Mouse (Mus musculus): ENCODE results near the gene Mrps16.

The Mrps16 gene

DNA sequence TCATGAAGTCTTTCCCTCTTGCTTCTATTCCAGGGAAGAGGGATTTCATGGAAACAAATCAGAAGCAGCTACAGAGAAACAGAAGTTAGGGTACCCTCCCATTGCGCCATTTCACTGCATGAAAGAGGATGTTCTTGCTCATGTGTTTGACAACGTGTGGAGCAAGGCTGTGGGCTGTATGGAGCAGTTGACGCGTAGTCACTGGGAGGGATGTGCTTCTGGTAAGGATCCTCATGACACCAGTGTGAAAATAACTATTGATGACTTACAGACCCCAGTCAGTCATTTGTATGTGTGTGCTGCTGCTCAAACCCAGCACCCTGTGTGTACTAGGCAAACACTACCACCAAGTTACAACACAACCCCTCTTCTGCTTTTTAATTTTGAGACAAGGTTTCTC lies 30.2 kb downstream of the Mrps16 start:
- DNase-seq, result no peak

DNA sequence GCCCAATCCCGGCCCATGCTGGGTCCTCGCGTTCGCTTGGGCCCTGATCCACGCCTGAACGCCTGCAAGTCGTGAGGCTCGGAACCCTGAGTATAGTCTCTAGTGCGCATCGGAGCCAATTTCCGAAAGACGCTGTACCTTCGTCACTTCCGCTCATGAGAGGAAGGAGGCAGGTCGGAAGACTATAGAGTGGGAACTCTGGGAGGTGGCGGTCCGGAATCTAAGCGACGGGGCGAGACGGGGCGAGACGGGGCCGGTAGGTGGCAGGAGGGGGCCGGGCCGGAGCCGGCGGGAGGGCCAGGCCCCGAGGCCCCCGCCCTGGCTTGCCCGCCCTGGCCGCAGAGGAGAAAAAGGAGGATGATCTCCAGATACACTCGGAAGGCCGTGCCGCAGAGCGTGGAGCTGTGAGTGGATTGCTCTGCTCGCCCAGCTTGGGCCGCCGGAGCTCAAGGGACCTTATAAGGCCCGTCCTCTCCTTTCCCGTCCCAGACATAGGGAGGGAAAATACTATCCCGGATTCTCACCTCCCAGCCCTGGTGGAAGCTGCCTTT lies 45.4 kb downstream of the Mrps16 start, which contains the start of the genes Ecd and Fam149b:
Ecd (minus strand) TSS at position 131 of the 551 bp plus-strand sequence.
Fam149b (plus strand) TSS at position 172 of the 551 bp plus-strand sequence.
- DNase-seq, result peak; percentile 85 to 87

GRCm38 (mm10) chr14:20347441-20347990 lies 45.9 kb downstream of the Mrps16 start:
- no peak for DNase-seq

- no peak for DNase-seq
Measured at GRCm38 (mm10) chr14:20345885-20346284, 47.5 kb downstream of the Mrps16 start.

DNA sequence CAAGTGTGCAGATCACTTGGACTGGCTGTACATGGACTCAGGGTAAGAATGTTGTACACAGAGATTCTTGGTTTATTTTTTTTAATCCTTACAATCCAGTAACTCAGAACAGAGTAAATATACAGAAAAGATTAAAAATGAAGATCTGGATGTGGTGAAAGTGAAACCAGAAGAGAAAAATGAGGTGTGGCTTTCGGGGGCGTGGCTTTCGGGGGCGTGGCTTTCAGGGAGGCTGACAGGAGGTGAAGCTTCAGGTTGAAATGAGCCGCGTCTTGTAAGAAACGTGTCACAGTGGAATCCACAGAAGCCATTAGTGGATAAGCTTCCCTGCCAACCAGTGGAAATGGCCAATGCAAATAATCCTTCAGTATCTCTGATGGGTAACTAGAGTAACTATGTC lies 52.6 kb downstream of the Mrps16 start:
- peak in 1 of 2 experiments; percentile 13 for DNase-seq

DNA sequence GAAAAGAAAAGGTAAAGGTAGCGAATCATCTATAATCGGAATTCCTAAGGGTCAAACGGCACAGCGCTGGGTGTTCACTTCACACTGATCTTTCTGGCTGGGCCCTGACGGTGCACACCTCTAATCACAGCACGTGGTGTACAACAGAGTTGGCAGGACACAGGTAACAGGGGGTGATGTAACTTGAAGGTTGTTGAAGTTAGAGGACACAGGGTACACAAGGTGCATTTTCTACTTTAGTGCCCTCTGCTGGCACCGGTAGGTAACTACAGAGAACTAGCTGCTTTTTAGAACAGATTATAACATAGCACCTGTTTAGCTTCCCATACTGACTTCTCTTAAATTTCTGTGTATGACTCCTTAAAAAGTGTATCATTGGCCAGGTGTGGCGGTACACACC lies 53.3 kb downstream of the Mrps16 start:
- peak in 1 of 2 experiments; percentile 35 for DNase-seq

- DNase-seq, result no peak
Measured at GRCm38 (mm10) chr14:20339415-20339814, 54.0 kb downstream of the Mrps16 start.
